Mouse (Mus musculus) ovary, postnatal 14 days (tissue): Measurements from ENCODE around the gene H2-T3.
"Not testable (repeated sequence)": the region's sequence is repeated elsewhere in the genome, so short reads cannot be mapped to it uniquely, and the experiment has no call there.

ENCODE experiments used
- DNase-seq: peaks from one replicate; pipeline ENCODE4 v3.0.0; 2022; ENCODE audit warnings: low spot score

Gene H2-T3

DNA sequence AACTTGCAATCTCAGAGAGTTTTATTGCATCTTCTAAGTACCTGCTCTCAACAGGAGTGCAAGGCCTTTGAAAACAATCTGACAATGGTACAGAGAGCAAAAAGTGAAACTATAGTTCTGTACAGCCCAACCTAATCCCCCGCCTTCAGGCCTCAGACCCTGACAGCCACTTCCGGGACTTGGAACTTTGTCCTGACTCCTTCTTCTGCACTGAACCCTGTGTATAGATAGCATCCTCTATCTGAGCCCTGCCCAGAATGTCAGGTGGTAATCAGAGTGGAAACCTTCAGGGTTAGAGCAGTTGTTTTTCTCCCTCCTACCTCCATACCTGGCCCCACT is at the start of gene H2-T3:
TSS of gene H2-T3 (minus strand) at position 119 of the 339 bp plus-strand sequence.
- DNase-seq, result no peak

DNA sequence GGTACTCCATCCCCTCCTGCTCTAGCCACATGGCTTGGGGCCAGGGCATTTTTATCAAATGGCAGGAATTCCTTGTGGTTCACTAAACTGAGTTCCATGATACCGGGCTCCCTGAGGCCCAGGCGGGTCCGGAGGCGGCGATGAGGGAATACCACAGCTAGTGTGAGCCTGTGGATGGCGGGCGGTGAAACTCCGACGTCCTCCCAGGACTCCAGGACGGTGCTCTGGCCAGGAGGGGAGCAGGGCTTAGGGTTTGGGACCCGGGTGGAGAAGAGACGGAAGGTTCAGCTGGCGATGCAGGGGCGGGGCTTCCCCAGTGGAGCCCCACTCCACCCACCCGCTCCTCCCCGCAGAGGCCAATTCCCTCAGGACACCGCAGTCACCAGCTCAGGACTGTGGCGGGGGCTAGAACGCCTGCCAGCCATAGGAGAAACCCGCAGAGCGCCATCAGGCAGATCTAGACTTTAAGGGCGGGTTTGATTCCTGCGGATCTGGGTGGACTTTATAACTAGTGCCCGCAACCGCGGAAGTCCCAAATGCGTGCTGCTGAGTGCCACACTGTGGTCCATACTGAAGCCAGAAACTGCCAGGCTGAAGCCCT is 47.3 kb upstream of the H2-T3 start:
- no peak for DNase-seq

DNA sequence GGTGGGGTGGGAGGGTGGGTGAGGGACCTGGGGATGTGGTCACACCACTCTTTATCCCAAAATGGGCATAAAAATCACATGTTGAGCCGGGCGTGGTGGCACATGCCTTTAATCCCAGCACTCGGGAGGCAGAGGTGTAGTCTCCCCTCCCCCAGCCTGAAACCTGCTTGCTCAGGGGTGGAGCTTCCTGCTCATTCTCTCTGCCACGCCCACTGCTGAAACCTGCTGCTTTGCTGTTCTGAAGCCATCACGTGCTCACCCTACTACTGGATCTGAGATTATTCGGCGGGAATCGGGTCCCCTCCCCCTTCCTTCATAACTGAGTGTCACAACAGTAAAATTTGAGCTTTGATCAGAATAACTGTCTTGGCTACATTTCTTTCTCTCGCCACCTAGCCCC is 45.2 kb upstream of the H2-T3 start:
- not testable (repeated sequence) for DNase-seq

DNA sequence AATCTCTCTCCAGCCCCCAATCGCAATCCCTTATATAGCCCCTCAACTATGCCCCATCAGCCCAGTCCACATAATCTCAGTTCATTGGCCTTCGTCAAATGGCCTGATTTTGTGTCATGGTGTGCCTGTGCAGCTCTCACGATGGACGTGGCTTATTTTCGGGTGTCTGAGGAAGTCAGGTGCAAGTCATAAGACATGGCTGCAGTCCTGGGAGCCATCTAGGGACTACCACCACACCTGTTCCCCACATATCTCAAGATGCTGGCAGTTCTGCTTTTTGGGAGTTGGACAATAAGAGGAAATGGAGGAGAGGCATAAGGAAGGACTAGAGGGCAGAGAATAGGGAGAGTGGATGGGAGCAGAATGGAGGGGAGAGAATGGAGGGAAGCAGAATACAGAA is 43.5 kb upstream of the H2-T3 start:
- DNase-seq, result no peak

DNA sequence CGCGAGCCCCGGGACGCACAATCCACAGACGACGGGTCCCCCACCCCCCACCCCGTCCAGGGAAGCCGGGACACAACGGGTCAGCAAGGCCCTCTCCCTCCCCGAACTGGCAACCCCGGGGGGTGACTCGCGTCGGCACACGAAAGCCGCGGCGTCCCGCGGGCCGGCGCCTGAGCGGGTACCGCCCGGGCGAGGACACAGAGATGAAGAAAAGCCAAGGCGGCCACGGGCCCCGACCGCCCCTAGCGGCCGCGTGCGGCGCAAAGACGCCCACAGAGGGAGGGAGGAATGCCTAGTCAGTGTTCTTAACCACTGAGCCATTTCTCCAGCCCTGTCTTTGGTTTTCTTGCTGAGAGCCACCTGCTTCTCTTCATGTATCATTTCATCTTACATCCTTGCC is 41.2 kb upstream of the H2-T3 start:
- peak; percentile 43 for DNase-seq

DNA sequence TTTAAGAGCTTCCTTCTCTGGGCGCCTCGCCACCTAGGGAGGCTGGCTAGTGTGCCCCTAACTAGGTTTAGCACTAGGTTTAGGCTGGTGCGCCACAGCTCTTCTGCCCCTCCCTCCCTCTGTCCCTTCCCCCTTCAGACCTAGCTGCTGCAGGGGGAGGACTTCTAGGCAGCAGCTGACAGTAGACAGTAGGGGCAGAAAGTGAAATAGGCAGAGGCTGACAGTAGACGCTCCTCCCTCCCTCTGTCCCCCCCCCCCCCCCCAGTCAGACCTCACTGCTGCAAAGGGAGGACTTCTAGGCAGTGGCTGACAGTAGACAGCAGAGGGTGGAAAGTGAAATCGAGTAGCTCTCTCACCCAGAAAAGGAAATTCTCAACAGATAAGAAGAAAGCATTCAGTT is 39.0 kb upstream of the H2-T3 start:
- DNase-seq, result no peak

DNA sequence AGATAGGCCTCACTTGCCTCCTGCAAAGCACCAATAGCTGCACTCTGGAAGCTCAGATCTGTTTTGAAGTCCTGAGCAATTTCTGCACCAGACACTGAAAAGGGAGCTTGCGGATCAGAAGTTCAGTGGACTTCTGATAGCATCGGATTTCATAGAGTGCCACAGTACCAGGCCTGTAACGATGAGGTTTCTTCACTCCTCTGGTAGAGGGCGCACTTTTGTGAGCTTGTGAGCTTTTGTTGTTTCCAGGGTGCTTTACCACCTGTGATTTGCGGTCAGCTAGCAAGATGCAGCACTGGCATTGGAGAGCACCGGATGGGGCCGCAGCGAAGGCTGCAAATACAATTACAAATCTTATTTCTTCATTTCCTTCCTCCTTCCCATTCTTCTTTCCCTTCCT is 36.8 kb upstream of the H2-T3 start:
- no peak for DNase-seq

DNA sequence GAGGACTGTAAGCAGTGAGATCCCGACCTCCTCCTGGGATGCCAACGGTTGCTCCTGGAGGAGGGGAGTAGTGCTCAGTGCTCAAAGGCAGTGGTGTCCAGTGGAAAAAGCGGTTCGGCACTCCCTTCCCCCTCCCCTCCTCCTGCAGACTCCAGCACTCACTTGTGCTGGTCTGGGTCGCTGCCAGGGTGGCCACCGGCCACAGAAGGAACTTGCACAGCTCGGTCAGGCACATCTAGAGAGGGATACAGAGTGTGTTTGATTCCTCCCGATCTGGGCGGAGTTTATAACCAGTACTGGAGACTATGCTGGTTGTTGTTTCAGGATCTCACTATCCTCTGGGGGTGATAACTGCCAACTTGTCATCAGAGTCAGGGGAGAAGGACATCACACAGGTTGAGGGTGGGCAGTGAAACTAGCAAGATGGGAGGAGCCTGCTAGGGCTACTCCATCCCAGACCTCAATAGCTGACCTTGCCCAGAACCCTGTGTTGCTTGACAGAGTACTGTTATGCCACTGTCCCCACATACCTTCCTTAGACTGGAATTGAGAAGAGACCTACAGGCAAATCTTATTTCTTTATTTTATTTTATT is 35.2 kb upstream of the H2-T3 start:
- no peak for DNase-seq

DNA sequence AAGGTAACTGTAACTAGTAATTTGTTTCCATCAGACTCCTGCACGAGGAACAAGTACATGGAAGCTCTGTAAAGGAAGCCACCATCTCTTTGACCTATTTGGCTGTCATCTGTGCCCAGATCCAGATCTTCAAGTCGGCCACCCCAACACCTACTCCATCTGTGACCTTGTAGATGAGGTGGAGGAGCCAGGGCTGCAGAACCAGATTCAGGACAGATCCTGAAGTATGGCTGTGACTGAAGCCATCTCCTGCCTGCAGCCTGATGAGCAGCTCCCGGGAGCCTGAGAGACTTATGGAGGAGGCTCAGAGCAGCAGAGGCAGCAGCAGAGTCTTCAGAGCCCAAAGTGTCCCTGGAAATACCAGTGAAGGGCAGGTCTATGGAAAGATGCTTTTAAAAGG is 34.4 kb upstream of the H2-T3 start:
- no peak for DNase-seq

DNA sequence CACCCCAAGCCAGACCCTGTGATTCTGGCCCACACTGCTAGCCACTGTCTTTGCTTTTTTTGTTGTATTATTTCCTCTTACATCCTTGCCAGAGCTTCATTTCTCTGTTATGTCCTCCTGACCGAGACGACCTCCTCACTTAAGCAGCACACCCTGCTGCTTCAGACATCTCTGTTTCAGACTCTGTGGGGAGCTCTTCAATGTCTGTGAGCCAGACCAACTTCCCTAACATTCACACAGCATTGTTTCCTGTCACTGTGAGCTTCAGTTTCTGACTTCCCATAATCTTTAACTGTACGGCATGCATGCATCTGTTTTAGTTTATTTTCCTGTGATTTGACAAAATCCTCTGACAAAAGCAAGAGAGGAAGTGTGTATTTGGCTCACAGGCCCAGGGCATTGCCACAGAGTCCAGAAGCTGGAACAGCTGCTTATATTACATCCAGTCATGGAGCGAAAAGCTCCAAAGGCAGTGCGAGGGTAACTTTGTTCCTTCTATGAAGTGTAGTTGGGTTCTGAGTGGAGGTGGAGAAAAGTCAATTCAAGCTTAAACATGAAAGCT is 28.6 kb upstream of the H2-T3 start:
- no peak for DNase-seq

DNA sequence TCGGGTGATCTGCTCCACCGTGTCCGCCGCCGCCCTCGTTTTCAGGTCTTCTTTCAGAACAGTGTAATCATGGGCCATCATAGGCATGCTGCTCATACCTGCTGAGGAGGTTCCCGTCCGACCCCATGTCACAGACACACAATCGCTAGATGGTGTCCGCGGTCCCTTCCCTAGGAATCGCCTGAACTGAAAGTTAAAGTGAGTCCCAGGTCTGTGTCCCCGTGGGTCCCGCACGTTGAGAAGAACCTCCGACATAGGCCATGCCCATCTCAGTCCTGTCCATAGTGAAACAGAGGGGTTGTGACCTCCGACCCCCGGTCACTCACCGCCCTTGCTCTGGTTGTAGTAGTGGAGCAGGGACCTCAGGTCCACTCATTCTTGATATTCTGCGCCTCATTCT is 25.5 kb upstream of the H2-T3 start:
- DNase-seq, result no peak

DNA sequence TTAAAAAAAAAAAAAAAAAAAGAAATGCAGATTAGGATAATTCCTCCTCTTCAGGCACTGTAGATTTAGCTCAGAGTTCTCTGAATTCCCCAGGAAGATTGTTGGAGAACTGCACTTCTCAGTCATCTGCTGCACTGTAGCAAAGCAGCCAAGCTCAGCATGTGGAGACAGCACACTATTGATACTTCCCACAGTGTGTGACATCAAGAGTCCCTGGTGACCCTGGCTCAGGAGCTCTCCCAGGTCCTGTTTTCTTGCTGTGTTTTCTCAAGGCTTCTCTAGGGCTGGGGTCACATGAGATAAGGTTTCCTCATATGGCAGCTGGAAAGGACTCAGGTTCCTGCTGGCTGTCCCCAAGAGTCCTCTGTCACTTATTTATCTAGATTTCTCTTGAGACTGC is 16.8 kb upstream of the H2-T3 start:
- no peak for DNase-seq

DNA sequence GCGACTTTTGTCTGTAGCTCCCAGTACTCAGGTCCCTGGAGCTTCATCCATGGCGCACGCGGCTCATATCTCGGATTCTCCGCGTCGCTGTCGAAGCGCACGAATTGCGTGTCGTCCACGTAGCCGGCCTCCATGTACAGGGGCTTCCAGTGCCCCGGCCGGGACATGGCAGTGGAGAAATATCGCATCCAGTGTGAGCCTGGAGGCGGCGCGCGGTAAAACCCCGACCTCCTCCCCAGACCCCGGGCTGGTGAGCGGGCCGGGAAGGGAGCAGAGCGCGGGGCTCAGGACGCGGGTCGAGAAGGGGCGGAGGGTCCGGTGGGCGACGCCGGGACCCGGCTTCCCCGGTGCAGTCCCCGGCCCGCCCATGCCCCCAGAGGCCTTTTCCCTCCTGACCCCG is 15.8 kb upstream of the H2-T3 start:
- no peak for DNase-seq

DNA sequence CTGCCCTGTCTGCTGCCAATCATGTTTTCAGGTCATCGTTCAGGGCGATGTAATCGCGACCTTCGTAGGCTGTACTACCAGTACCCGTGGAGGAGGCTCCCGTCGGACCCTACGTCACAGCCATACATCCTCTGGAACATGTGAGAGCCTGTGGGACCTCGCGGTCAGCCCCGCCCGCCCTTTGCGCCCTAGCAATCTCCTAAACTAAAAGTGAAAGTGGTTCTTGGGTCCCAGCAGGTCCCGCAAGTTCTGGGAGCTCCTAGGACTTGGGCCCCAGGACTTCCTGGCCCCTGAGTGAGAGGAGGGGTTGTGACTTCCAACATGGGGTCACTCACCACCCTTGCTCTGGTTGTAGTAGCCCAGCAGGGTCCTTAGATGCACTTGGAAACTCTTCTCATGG is 15.4 kb upstream of the H2-T3 start:
- no peak for DNase-seq

DNA sequence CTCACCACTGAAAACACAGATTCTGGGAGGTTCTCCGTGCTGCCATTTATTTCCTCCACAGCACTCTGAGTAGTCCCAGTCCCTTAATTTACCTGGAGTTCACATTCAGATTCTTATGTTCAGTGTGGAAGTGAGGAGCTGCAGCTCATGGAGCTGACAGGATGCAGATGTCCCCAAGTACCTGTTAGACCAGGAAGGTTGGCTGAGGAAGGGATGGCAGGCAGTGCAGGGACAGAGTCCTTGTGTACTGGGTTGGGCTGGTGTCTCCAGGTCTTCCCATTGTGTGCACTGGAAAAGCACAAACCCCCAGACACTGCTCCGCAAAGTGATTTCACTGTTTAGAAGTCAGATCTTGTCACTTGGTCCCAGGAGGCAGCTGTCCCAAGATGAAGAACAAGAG is 11.8 kb upstream of the H2-T3 start:
- DNase-seq, result no peak

DNA sequence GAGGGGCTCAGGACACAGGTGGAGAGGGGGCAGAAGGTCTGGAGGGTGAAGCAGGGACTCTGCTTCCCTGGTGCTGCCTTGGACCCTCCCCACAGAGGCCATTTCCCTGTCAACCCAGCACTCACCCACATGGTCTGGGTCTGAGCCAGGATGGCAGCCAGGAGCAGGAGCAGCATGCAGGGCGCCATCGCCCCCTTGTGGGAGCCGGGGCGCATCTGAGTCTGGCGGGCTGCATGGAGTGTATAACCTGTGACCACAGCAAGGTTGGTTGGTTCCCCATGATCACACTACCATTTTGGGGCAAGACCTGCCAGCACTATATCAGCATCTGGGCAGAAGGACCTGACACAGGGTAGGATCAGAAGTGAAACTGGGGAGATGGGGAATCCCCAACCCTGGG is 8.2 kb upstream of the H2-T3 start:
- DNase-seq, result no peak

DNA sequence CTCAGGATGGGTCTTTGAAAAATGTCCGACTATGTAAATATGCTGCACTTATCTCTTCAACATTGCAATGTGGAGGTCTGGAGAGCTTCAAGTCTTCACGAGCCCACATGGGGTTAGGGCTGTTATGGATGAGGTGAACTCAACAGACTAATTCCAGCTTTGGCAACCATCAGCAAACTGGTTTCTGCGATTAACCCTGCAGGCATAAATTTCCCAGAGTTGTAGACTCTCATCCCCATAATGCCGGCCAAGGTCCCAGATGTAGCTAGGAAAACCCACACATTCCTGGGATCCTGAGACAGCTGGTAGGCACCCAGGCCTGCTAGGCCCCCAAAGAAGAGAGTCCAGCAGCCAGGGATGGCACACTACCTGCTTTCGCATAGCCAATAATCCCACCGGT is 4.4 kb upstream of the H2-T3 start:
- no peak for DNase-seq

DNA sequence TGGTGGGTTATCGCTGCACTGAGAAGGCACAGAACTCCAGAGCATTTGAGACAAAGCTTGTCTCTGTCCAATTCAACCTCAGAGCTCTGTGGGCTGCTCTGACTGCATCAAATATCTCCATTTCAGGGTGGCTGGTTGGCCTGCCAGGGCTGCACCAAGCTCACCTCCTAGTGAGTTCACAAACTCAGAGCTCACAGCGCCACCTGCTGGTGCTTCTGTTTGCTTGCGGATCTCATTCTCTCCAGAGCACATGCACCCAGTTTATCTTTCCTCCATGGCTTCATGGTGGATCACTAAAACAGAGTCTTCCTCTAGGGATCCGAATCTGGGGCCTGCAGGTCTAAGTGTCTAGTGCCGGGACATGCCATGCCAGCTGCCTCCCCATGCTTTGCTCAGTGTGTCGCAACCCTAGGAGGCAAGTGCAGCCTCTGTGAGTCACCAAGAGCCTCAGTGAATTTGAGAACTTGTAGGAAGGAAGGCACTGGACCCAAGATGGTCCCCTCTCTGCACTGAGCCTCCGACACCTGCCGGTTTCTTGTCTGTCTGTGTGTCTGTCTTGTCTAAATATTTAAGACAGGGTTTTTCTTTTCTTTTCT is 3.6 kb upstream of the H2-T3 start:
- peak; percentile 44 for DNase-seq

DNA sequence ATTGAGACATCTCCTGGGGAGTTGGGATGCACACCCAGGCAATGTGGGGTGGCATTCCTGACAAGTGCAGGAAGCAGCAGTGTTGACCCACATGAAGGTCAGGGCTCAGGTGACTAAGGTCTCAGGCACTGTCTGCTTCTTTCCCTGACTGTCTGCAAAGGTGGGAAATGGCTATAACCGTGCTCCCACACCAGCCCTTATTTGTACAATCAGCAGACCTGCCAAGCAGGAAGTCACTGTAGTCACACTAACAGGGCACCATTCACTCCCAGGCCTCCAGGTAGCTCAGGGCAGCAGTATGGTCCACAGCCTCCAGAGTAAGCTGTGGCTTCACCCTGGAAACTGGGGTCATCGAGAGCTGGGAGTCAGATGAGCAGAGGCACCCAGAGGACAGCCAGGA is 2.3 kb upstream of the H2-T3 start:
- DNase-seq, result no peak

DNA sequence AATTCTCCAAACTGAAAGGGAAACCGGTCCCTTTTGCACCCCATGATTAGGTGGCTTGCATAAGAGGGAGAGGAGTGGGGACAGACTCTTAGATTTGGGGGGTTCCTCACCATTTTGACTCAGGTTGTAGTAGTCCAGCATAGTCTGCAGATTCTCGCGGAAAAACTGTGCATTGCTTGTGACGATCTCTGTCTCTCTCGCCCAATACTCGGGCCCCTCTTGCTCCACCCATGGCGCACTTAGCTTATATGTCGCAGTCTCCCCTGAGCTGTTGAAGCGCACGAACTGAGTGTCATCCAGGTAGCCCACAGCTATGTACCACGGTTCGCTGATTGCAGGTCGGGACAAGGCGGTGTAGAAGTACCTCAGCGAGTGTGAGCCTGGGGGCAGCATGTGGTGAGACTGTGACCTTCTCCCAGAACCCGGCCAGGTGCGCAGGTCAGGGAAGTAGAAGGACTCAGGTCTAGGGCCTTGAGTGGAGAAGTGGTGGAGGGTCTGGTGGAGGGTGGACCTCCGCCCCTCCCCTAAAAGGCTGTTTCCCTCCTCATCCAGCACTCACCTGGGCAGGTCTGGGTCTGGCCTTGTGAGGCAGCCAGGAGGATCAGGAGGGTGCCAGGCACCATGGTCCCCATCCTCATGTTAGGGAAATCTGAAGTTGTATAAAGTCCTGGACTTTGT is 457 bp downstream of the H2-T3 start:
- DNase-seq, result no peak

DNA sequence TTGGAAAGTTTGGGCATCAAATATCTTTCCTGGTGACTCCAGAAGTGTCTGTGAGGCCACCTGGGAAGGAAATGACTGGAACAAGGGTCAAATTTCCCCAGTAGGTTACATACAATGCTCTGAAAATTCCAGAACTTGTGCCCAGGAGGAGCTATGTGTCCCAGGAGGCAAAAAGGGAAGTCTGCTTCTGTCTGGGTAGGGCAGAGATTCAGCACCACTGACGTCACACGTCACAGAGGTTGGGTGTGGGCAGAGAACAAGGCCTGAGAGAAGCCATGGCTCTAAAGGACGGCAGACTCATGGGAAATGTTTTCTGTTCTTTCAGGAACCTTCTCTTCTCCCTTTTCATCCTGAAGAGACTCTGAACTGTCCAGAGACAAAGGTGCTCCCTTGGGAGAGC is 2.5 kb downstream of the H2-T3 start:
- no peak for DNase-seq

DNA sequence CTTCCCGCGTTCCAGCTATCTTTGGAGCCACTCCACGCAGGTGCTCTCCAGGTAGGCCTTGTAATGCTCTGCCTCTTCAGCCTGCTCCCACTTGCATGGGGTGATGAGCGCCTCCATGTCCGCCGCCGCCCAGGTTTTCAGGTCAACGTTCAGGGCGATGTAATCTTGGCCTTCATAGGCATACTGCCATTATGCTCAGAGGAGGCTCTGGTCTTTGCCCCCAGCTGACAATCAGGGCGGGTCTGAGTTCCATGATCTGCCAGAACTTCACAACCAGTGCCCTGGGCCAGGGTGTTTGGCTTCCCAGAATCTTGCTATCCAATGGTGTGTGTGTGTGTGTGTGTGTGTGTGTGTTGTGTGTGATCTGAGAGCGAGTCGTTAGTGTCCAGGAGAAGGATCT is 7.9 kb downstream of the H2-T3 start:
- no peak for DNase-seq

DNA sequence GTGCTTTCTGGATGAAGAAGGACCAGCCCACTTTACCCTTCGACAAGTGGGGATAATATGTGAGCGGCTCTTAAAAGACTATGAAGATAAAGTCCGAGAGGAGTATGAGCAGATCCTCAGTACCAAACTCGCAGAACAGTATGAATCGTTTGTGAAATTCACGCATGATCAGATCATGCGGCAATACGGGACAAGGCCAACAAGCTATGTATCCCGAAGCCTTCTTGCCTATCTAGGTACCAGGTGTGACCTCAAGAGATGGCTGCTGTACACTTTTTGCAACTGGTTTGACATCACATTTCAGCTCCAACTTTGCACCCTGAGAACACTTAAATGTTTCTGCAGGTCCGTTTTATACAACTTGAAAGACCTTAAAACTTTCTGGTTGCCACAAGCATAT is 10.6 kb downstream of the H2-T3 start:
- DNase-seq, result not testable (repeated sequence)
